Mouse (Mus musculus) fat pad, adult 2 months (tissue): Measurements from ENCODE around the gene Lmnb2.

Source experiments
- DNase-seq: peaks from one replicate; pipeline ENCODE4 v3.0.0-alpha.2; 2011; ENCODE audit warnings: low read depth, low spot score; ENCODE audit errors: extremely low read depth

Gene Lmnb2

GRCm38 (mm10) chr10:80917779-80918434 is at the start of gene Lmnb2:
Gene Lmnb2 (minus strand): TSS chr10:80918245.
- DNase-seq = no peak

DNA sequence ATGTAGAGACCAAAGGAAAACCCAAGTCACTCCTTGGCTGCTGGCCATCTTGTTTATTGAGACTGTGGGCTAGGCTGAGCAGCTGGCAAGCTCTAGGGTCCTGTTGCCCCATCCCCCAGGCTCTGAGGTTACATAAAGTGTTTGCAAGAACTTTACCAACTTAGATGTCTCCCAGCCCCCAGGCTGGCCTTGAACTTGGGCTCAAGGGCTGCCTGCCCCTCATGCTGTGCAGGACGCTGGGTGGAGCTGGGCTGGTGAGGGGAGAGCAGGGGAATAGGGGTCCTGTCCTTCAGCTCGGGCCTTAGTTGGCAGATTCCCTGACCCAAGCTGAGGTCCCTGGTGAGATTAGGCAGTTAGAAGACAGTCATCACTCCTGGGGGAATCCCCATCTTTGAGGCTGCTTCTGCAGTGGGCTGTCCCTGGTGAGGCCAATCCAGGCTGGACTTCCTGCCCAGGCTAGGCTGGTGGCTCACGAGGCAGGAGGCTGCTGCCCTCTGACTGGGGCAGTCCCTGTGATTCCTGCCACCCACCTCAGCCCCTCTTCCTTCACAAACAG is 49.1 kb upstream of the Lmnb2 start:
- no peak for DNase-seq

- no peak for DNase-seq
Observed at GRCm38 (mm10) chr10:80966296-80966695, 48.3 kb upstream of the Lmnb2 start.

DNA sequence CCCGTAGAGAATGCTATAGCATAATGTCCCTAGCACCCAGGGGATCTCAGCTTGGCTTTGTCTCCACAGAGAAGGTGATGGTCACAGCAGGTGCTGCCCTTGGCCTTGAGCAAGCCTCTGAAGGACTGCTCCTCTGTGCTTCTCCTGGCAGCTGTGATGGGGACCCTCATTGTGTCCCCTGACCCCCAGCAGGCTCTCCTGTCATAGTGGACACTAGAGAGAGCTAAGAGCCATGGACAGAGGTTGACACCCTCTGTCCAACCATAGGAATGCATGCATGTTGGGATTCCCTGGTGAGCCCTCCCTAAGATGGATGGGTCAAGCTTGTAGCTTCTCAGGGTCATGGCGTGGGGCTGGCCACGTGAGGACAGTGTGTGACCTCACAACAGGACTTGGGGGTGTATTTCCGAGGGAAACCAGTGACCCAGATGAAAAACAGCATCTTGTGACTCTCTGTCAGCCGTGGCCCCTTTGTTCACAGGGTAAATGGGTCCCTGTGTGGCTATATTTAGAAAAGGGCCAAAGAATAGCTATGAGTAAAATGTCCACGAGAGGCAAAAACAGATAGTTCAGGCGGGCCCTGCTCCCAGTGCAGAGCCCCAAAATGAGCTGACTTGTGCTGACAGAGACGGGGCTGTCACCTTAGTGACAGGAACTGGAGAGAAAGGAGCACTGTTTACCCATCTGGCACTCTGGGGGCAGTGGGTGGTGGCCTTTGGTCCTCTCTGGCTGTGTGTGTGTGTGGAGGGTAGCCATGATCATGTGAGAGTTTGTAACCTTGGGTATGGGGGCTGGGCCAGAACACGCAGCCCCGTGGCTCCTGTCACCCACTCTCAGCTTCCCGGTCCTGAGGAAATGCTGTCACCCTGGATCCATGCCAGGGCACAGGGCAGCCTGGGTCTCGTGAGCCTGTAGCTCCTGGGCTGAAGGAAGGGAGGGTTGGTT is 45.3 kb upstream of the Lmnb2 start:
- no peak for DNase-seq

DNA sequence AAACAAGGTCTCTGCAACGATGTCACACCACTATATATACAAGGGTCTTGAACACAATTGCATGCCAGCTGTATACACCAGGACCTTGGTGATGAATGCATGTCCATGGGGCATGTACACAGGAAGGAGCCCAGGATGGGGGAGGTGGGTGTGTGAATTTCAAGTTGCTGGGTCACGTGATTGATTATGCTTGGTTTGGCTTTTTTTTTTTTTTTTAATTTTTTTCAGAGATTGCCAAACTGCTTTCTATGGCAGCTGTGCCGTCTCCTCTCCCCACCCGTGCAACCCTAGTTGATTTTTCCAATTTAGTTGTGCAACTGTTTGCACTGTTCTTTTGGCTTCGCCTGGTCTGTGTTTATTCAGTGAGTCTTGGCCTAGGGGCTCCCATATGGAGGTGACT is 44.5 kb upstream of the Lmnb2 start:
- no peak for DNase-seq

- DNase-seq = no peak
Observed at GRCm38 (mm10) chr10:80962051-80962472, 44.0 kb upstream of the Lmnb2 start.

- no peak for DNase-seq
Observed at GRCm38 (mm10) chr10:80960551-80961508, 42.8 kb upstream of the Lmnb2 start.

DNA sequence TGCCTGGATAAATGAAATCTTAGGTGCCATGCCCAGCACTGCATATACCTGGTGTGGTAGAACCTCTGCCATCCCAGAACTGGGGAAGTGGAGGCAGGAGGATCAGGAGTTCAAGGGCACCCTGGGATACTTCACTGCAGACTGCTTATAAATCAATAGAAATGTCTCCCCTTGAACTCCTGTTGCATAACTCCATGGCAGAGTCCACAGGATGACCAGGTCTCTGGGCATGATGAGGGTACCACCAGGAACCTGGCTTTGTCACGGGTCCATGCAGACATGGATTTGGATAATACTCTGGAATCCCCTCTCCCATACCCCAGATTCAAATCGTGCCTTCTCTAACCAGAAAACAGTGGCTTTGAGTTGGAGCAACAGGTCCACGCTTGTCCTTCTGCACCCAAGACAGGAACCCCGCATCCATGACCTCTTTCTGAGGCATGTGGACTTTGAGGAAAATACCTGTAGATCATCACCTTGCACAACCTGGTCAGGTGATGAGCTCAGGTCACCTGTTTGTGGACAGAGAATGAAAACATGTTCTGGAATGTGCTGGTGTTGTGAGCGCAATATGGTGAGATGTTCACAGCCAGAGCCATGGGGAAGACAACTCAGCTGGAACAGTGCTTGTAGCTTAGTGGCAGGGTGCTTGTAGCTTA is 41.1 kb upstream of the Lmnb2 start:
- DNase-seq = no peak

GRCm38 (mm10) chr10:80957791-80958190 is 39.7 kb upstream of the Lmnb2 start:
- no peak for DNase-seq

- no peak for DNase-seq
Observed at GRCm38 (mm10) chr10:80956901-80957300, 38.9 kb upstream of the Lmnb2 start.

DNA sequence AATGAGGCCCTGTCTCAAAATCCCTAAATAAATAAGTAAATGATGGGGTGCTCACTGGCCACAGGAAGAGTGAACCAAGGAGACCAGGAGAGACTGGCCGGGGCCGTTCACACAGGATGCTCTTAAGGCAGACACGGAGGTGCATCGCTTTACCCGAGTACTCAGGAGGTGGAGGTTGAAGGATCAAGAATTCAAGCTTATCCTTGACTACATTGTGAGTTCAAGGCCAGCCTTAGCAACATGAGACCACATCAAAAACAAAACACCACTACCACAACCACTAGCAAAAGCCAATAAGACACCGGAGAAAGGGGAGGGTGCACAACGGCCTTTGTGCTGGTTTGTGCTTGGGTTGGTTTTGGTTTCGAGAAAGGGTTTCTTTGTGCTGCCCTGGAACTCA is 38.3 kb upstream of the Lmnb2 start:
- no peak for DNase-seq

GRCm38 (mm10) chr10:80955536-80955935 is 37.5 kb upstream of the Lmnb2 start:
- DNase-seq = no peak

GRCm38 (mm10) chr10:80954843-80955242 is 36.8 kb upstream of the Lmnb2 start:
- DNase-seq = no peak

DNA sequence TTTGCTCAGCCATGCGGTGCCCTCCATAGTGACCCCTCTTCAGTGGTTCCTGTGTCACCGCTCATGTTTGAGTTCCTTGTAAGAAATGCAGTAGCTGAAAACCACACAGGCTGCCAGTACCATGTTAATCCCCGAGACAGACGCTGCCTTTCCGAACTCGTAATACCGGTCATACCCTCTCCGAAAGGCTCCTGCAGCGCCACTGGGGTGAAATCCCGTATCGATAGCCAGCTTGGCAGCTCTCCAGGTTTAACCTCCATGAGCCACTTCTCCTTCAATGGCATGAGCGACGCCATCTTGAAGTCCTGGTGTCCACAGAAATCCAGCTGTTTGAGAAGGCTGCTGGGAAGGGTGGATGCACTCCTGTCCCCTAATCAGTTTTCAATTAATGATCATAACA is 36.4 kb upstream of the Lmnb2 start:
- DNase-seq = peak; percentile 56

- DNase-seq = no peak
Observed at GRCm38 (mm10) chr10:80952449-80952848, 34.4 kb upstream of the Lmnb2 start.

GRCm38 (mm10) chr10:80951761-80952390 is 33.8 kb upstream of the Lmnb2 start:
- no peak for DNase-seq

- no peak for DNase-seq
Observed at GRCm38 (mm10) chr10:80950314-80950713, 32.3 kb upstream of the Lmnb2 start.

- no peak for DNase-seq
Observed at GRCm38 (mm10) chr10:80949081-80949480, 31.0 kb upstream of the Lmnb2 start.

DNA sequence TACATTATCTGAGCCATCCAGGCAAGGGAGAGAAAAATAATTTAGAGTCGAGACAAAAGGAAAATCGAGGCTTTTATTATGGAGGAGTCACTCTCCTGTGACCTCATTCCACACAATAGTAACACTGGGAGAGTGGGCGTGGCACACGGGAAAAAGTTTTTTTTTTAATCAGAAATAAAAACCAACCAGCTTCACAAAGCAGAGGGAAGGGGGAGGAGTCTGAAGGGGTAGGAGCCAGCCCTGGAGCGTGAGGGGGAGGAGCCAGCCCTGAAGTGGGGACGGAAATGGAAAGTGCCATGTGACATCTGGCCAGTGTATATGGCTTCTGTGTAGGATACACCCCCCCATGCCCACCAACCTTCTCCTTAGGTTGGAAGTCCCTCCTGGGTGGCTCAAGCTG is 30.5 kb upstream of the Lmnb2 start:
- DNase-seq = no peak

- no peak for DNase-seq
Observed at GRCm38 (mm10) chr10:80947802-80948201, 29.8 kb upstream of the Lmnb2 start.
